Mouse (Mus musculus) T-helper 2 cell (primary cell): ENCODE data around the gene Rapgef6.

Source experiments
- in situ Hi-C: fragments of 300-600 bp; cut with MboI, MseI; formaldehyde crosslinking; loops from one replicate; pipeline ENCODE4 v1.15.1; 2025; ENCODE audit warnings: high pct_unique_total_duplicates

Gene Rapgef6

DNA sequence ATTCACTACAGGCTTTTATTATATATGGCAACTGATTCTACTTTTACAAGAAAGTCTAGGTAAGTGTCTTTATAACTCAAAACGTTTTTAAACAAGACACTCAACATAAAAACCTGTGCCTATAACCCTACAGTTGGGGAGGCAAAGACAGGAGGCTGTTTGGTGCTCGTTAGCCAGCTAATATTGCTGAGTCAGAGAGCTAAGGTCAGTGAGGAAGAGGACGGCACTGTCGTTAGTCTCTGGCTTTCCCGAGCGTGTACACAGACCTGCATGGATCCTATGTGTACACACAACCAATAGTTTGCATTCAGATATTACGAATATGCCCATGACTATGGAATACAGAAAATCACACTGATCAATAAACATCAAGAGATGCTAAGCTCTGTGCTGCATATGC lies 208.7 kb downstream of the Rapgef6 start:
- in situ Hi-C loops = no loop called here

DNA sequence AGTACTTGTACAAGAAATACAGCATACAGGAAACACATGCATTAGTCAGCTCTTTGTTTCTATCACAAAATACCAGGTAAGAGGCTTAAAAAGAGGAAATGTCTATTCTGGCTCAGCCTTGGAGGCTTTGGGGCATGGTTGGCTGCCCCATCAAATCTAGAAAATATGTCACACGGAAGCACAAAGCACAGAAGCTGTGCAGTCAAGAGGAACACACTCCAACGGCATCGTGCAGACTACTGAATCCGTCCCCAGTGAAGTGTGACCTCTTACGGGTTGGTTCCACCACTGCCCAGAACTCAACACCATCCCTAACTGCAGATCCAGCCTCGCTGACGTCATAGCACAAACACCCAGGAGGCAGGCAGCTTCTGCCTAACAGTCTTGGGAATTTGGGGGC lies 210.9 kb downstream of the Rapgef6 start:
- in situ Hi-C loops = no loop called here

DNA sequence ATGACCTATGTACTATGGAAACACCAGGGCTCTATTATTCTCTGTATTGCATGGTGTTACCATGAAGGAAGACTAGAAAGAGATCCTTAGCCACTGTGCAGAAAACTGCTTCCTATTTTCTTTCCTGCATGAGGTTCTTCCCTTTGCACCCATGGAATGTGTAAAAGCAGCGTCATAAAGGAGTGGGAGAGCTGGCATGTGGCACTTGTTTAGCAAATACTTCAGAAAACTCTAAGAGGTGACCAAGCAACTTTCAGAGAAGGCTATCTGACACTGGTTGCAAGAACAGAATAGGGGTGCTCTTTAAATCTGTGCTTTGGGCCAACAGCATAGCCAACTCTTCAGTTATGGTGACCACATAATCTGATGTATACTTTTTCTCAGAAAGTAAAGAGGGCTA lies 212.5 kb downstream of the Rapgef6 start:
- in situ Hi-C loops = no loop called here

DNA sequence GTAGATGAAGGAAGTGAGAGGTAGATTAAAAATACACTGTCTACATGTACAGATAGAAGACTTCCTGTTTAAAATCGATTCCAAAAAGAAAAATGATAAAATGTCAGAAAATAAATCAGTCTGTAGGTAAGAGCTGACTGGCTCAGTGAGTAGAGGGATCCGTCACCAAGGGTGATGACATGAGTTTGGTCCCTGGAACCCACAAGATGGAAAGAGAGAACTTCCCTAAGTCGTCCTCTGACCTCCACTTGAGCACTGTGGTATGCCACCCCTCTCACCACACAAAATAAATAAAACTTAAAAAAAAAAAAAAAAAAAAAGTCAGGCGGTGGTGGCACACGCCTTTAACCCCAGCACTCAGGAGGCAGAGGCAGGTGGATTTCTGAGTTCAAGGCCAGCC lies 214.3 kb downstream of the Rapgef6 start:
- in situ Hi-C loops = no loop called here

DNA sequence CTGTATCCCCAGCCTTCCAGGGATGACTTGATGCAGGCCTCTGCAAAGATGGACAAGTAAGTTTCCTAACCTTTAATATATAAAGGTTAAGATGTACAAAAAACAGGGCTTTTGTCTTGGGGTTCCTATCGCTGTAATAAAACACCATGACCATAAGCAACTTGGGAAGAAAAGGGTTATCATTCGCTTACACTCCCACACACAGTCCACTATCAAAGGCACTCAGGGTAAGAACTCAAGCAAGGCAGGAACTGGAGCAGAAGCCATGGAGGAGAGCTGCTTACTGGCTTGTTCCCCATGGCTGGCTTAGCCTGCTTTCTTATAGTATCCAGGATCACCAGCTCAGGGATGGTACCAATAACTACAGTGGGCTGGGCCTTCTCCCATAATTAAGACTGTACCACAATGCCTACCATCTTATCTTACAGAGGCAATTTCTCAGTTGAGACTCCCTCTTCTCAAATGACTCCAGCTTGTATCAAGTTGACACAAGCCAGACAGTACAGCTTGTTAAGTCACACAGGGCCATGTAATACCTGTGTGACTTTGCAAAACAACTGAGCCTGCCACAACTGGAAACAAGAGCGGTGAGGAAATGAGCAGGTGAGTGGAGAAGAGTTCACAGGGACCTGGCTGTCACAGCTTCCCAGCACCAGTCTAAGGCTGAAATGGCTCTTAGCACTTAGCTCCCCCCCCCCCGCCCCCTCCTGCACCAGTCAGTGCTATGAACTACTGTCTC lies 216.5 kb downstream of the Rapgef6 start:
- in situ Hi-C loops = no loop called here

DNA sequence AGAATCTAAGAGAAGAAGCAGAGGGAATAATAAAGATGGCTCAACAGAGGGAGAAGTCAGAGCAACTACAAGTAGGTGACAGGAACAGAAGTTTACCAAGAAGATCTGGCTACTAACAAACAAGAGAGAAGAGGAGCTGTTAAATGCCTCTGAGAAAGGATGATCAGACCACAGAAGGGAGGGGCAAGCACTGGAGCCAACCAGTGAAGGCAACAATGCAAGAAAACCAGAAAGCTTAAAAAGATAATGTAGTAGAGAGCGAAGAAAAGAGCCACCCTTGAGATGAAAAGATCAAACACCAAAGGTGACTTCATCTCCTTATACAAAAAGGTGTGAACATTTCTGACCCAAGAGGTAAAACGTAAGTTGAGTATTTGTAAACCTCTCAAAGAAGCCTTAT lies 218.7 kb downstream of the Rapgef6 start:
- in situ Hi-C loops = no loop called here

DNA sequence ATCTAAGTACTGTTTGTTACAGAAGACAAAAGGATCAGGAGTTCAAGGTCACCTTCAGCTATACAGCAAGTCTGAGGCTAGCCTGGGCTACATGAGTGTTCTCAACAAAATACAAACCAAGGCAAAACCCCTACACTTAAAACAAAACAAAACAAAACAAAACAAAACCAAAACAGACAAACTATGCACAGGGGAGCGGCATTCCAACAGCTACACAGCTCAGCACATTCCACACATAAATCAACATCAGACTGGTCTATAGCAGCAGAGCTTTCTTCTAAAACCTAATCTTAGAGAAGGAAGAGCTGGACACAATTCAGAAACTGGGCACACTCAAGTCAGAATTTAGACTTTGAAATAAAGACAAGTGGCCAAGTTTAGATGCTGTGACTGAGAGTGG lies 221.6 kb downstream of the Rapgef6 start:
- in situ Hi-C loops = no loop called here
